Mouse (Mus musculus) duodenum, adult 2 months (tissue): Measurements from ENCODE around the gene Lypd6b. TPM values are rescaled to one million over a fixed set of nuclear protein-coding genes. Genes with fewer than 3 reads are reported as not detected.

Experiments used
- polyA plus RNA-seq: library from polyadenylated mRNA; depleted of rRNA; stranded (reverse); fragments of >200 nt; gene quantifications from 2 replicates; pipeline ENCODE4 v1.2.3, GENCODE M21; 2012; ENCODE audit warnings: low replicate concordance; rRNA removed

Lypd6b gene
- polyA plus RNA-seq, result 0.35 TPM in 1 of 2 replicates, not detected in the other

GRCm38 (mm10) chr2:49787376-49788050 is at the start of gene Lypd6b:
TSS of gene Lypd6b (plus strand) at chr2:49787688.

Other genes with a start within 250 kb of the Lypd6b start
- 0.20 and 0.32 TPM in 2 replicates for gene Kif5c, start 168.4 kb upstream of the Lypd6b start, polyA plus RNA-seq